Mouse (Mus musculus) cortical plate, adult 2 months (tissue): ENCODE data around the gene Ppp2r2c.

Source experiments
- CTCF ChIP-seq: fragments of 200-500 bp; IDR thresholded peaks from 2 replicates; pipeline ENCODE4 v1.5.1; 2011; ENCODE audit warnings: mild to moderate bottlenecking, control low read depth, low read length; ENCODE audit not compliant: insufficient read depth; ENCODE audit errors: extremely low read depth
- POLR2A ChIP-seq: fragments of 200-500 bp; IDR thresholded peaks from 2 replicates; pipeline ENCODE4 v1.6.1; 2011; ENCODE audit warnings: mild to moderate bottlenecking, low read length, control low read depth; ENCODE audit not compliant: insufficient read depth; ENCODE audit errors: extremely low read depth

DNA sequence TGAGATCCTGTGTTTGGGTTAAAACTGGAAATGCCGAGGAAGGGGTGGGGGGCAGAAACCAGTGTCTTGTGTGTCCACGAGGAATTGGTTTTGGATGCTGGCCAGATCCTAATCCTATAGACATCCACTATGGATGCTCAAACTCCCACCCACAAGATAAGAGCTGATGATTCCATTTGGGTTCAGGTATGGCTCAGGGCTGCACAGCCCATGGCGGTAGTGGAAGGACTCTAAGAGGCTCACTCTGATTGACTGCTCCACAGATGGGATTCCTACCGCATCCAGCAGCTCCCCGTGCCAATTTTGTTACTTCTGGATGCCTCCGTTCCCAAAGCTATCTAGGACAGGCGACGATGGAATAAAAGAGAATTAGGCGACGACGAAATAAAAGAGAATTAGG, 20.6 kb downstream of the Ppp2r2c start:
- no peak for TF ChIP-seq CTCF
- no peak for TF ChIP-seq POLR2A
